Mouse (Mus musculus): ENCODE measurements at regions not wholly inside any gene's neighbourhood (a gene's known extent, or its start where the extent isn't known, plus 50 kb on each side); places are given as distances from the start of the nearest gene placed in this dataset.

GRCm38 (mm10) chr6:31085063-31085759, 126.3 kb upstream of the Klf14 start:
- Histone ChIP-seq H3K4me1 (replicated peaks) (peaks cover 67% of the 10 kb centered on the region), H3K4me3 (replicated peaks) (no peak overlapping the region), H3K4me2 (no peak overlapping the region), H3K27ac (0 out of 2 replicates have a peak overlapping the region, but pooled peaks have one; percentile 10), H3K36me3 (peaks cover 4% of the 10 kb centered on the region; the same call in 1 of the 2 replicates), H3K9me3 (replicated peaks) (no peaks in the 10 kb centered on the region), H3K9ac (no peak overlapping the region), H3K27me3 (no peaks in the 10 kb centered on the region)
- ATAC-seq (ENCODE audit: low read depth): peak; percentile 70
- 36% methylated on average over 8 of the region's 8 CpGs for WGBS (ENCODE audit: insufficient replicate concordance)
- peak; percentile 24 for DNase-seq

GRCm38 (mm10) chr6:31085760-31086108, 126.9 kb upstream of the Klf14 start:
- H3K9me3 ChIP-seq (replicated peaks): no peaks in the 10 kb centered on the region
- no peak overlapping the region for H3K9ac ChIP-seq
- H3K4me3 ChIP-seq (replicated peaks): no peak overlapping the region
- 27% methylated on average over 9 of the region's 9 CpGs for WGBS (ENCODE audit: insufficient replicate concordance)
- H3K4me1 ChIP-seq (replicated peaks): peaks cover 72% of the 10 kb centered on the region
- no peak overlapping the region for H3K27ac ChIP-seq
- H3K36me3 ChIP-seq: peaks cover 5% of the 10 kb centered on the region; the same call in 1 of the 2 replicates
- peak overlapping the region; percentile 5; the same call in 1 of the 2 replicates for H3K4me2 ChIP-seq
- DNase-seq (no peak), ATAC-seq (ENCODE audit: low read depth) (peak; percentile 66)
- no peaks in the 10 kb centered on the region for H3K27me3 ChIP-seq

GRCm38 (mm10) chr6:31086283-31086682, 127.4 kb upstream of the Klf14 start:
- Histone ChIP-seq H3K4me2 (0 out of 2 replicates have a peak overlapping the region, but pooled peaks have one; percentile 5), H3K4me3 (replicated peaks) (no peak overlapping the region), H3K27me3 (no peaks in the 10 kb centered on the region), H3K4me1 (replicated peaks) (peaks cover 72% of the 10 kb centered on the region), H3K9me3 (replicated peaks) (no peaks in the 10 kb centered on the region), H3K36me3 (peaks cover 5% of the 10 kb centered on the region; the same call in 1 of the 2 replicates), H3K9ac (no peak overlapping the region), H3K27ac (no peak overlapping the region)
- DNase-seq (no peak), ATAC-seq (ENCODE audit: low read depth) (no peak)
- 76% methylated on average over 5 of the region's 5 CpGs for WGBS (ENCODE audit: insufficient replicate concordance)

- ATAC-seq (ENCODE audit: low read depth): no peak
- 71% methylated on average over 7 of the region's 7 CpGs for WGBS (ENCODE audit: insufficient replicate concordance)
- H3K27ac ChIP-seq: no peak overlapping the region
These were observed 128.0 kb upstream of the Klf14 start for GRCm38 (mm10) chr6:31086798-31087360.

GRCm38 (mm10) chr6:31087511-31087910, 128.6 kb upstream of the Klf14 start:
- 73% methylated on average over 4 of the region's 4 CpGs for WGBS (ENCODE audit: insufficient replicate concordance)
- peaks cover 63% of the 10 kb centered on the region for H3K4me1 ChIP-seq (replicated peaks)

More at GRCm38 (mm10) chr6:31086798-31087360, 128.0 kb upstream of the Klf14 start:
- Histone ChIP-seq H3K4me3 (replicated peaks) (no peak overlapping the region), H3K9ac (no peak overlapping the region), H3K4me1 (replicated peaks) (peaks cover 66% of the 10 kb centered on the region), H3K27me3 (no peaks in the 10 kb centered on the region), H3K9me3 (replicated peaks) (no peaks in the 10 kb centered on the region), H3K36me3 (peaks cover 5% of the 10 kb centered on the region; the same call in 1 of the 2 replicates), H3K4me2 (no peak overlapping the region)
- DNase-seq: no peak

GRCm38 (mm10) chr6:31088147-31088972, 129.5 kb upstream of the Klf14 start:
- Histone ChIP-seq H3K4me1 (replicated peaks) (peaks cover 61% of the 10 kb centered on the region), H3K27me3 (no peaks in the 10 kb centered on the region), H3K4me3 (replicated peaks) (no peak overlapping the region), H3K27ac (no peak overlapping the region), H3K9ac (no peak overlapping the region), H3K9me3 (replicated peaks) (no peaks in the 10 kb centered on the region), H3K36me3 (peaks cover 5% of the 10 kb centered on the region; the same call in 1 of the 2 replicates), H3K4me2 (peak overlapping the region; percentile 28; the same call in 1 of the 2 replicates)
- 44% methylated on average over 18 of the region's 18 CpGs for WGBS (ENCODE audit: insufficient replicate concordance)
- ATAC-seq (ENCODE audit: low read depth) (no peak), DNase-seq (no peak)

More at GRCm38 (mm10) chr6:31087511-31087910, 128.6 kb upstream of the Klf14 start:
- Histone ChIP-seq H3K9me3 (replicated peaks) (no peaks in the 10 kb centered on the region), H3K9ac (no peak overlapping the region), H3K4me3 (replicated peaks) (no peak overlapping the region), H3K4me2 (no peak overlapping the region), H3K36me3 (peaks cover 5% of the 10 kb centered on the region; the same call in 1 of the 2 replicates), H3K27me3 (no peaks in the 10 kb centered on the region), H3K27ac (no peak overlapping the region)
- DNase-seq: no peak
- ATAC-seq (ENCODE audit: low read depth): no peak

GRCm38 (mm10) chr6:31088973-31089368, 130.1 kb upstream of the Klf14 start:
- DNase-seq (no peak), ATAC-seq (ENCODE audit: low read depth) (no peak)
- H3K9me3 ChIP-seq (replicated peaks): no peaks in the 10 kb centered on the region
- no peak overlapping the region for H3K4me3 ChIP-seq (replicated peaks)
- H3K4me2 ChIP-seq: no peak overlapping the region
- no peak overlapping the region for H3K9ac ChIP-seq
- H3K4me1 ChIP-seq (replicated peaks): peaks cover 61% of the 10 kb centered on the region
- WGBS (ENCODE audit: insufficient replicate concordance): 41% methylated on average over 5 of the region's 5 CpGs
- no peaks in the 10 kb centered on the region for H3K27me3 ChIP-seq
- H3K27ac ChIP-seq: no peak overlapping the region
- peaks cover 5% of the 10 kb centered on the region; the same call in 1 of the 2 replicates for H3K36me3 ChIP-seq

GRCm38 (mm10) chr6:31090288-31090687, 131.4 kb upstream of the Klf14 start:
- no peak overlapping the region for H3K4me3 ChIP-seq (replicated peaks)
- no peak overlapping the region for H3K9ac ChIP-seq
- ATAC-seq (ENCODE audit: low read depth) (no peak), DNase-seq (no peak)
- no peak overlapping the region for H3K4me2 ChIP-seq
- H3K36me3 ChIP-seq: peaks cover 5% of the 10 kb centered on the region; the same call in 1 of the 2 replicates
- no peaks in the 10 kb centered on the region for H3K27me3 ChIP-seq
- no peaks in the 10 kb centered on the region for H3K9me3 ChIP-seq (replicated peaks)
- no peak overlapping the region for H3K27ac ChIP-seq
- 81% methylated on average over 6 of the region's 6 CpGs for WGBS (ENCODE audit: insufficient replicate concordance)
- peaks cover 55% of the 10 kb centered on the region for H3K4me1 ChIP-seq (replicated peaks)

DNA sequence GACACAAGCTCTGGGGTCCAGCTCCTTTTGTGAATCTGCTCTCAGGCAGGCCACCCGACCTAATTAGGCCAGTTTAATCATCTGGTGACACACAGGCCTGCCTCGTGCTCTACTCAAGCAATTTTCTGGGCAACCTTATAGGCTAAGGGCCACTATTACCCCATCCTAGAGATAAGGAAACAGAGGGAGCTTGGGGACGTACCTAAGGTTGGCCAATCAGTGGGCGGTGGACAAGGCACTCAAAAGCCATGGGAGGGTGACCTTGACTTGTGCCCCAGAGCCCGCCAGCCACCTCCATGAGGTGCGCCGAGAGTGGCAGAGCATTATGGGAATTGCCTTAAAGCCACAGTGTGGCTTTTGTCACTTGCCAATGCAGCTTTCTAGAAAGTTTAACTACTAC, 131.9 kb upstream of the Klf14 start:
- H3K27ac ChIP-seq: no peak overlapping the region
- H3K9ac ChIP-seq: no peak overlapping the region
- ATAC-seq (ENCODE audit: low read depth): peak; percentile 49
- peaks cover 5% of the 10 kb centered on the region; the same call in 1 of the 2 replicates for H3K36me3 ChIP-seq
- DNase-seq: no peak
- H3K9me3 ChIP-seq (replicated peaks): no peaks in the 10 kb centered on the region
- no peak overlapping the region for H3K4me3 ChIP-seq (replicated peaks)
- no peak overlapping the region for H3K4me2 ChIP-seq
- peaks cover 50% of the 10 kb centered on the region for H3K4me1 ChIP-seq (replicated peaks)
- H3K27me3 ChIP-seq: no peaks in the 10 kb centered on the region
- WGBS (ENCODE audit: insufficient replicate concordance): 65% methylated on average over 7 of the region's 7 CpGs

- Histone ChIP-seq H3K27me3 (no peaks in the 10 kb centered on the region), H3K27ac (no peak overlapping the region), H3K4me3 (replicated peaks) (no peak overlapping the region), H3K36me3 (peaks cover 5% of the 10 kb centered on the region; the same call in 1 of the 2 replicates), H3K9me3 (replicated peaks) (no peaks in the 10 kb centered on the region), H3K9ac (no peak overlapping the region), H3K4me1 (replicated peaks) (peaks cover 44% of the 10 kb centered on the region), H3K4me2 (no peak overlapping the region)
- DNase-seq (no peak), ATAC-seq (ENCODE audit: low read depth) (no peak)
- WGBS (ENCODE audit: insufficient replicate concordance): 73% methylated on average over 6 of the region's 6 CpGs
These were observed 133.4 kb upstream of the Klf14 start for GRCm38 (mm10) chr6:31092324-31092723.

DNA sequence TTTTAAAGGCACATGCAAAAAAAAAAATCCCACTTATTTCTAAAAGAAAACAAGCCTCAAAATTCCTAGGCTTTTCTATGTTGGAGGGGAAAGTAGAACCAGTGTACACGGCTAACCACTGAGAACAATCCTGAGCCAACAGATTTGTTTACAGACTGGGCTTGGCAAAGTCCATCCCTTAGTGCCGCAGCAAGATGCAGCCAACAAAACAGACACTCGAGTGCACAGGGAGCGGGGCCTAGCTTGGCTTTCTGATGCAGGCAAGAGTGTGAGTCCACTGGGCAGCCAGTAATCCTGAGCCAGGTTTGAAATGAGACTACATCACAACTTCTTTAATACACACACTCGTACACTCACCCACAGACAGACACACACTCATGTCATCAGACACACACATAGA, 133.9 kb upstream of the Klf14 start:
- DNase-seq (no peak), ATAC-seq (ENCODE audit: low read depth) (no peak)
- no peak overlapping the region for H3K27ac ChIP-seq
- no peak overlapping the region for H3K4me2 ChIP-seq
- H3K36me3 ChIP-seq: peaks cover 5% of the 10 kb centered on the region; the same call in 1 of the 2 replicates
- no peak overlapping the region for H3K9ac ChIP-seq
- no peaks in the 10 kb centered on the region for H3K27me3 ChIP-seq
- H3K9me3 ChIP-seq (replicated peaks): no peaks in the 10 kb centered on the region
- no peak overlapping the region for H3K4me3 ChIP-seq (replicated peaks)
- H3K4me1 ChIP-seq (replicated peaks): peaks cover 39% of the 10 kb centered on the region
- 76% methylated on average over 5 of the region's 5 CpGs for WGBS (ENCODE audit: insufficient replicate concordance)

Data from liver, embryonic 13.5 days (tissue).